Mouse (Mus musculus) spleen, adult 2 months (tissue): Measurements from ENCODE around the gene Cwh43.

Experiments
- CTCF ChIP-seq: fragments of 200-500 bp; IDR thresholded peaks from 2 replicates; pipeline ENCODE4 v1.5.1; 2011; ENCODE audit warnings: mild to moderate bottlenecking, inconsistent platforms; ENCODE audit not compliant: insufficient read depth, insufficient read length, insufficient replicate concordance; ENCODE audit errors: extremely low read depth
- POLR2A ChIP-seq: fragments of 200-500 bp; IDR thresholded peaks from 2 replicates; pipeline ENCODE4 v1.6.1; 2011; ENCODE audit warnings: low read depth, low read length, inconsistent platforms

DNA sequence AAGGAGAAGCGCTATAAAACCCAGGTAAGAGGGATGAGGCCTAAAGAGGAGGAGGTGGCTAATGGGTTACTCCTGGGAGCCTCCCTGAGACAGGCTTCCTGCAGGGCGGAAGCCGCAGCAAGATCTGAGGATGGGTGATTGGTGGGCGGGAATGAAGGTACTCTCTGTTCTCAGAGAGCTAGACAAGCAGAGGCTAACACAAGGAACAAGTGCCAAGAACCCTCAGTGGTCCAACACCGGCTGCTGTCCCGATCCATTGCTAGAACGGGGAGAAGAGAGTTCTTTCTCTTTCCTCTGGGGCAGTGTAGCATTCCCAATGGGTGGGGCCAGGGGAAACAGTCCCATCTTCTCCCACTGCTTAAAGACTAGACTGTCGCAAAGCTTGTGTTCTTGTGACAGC lies 25.0 kb upstream of the Cwh43 start:
- no peak for TF ChIP-seq POLR2A
- TF ChIP-seq CTCF = no peak
